Mouse (Mus musculus): ENCODE measurements around the gene Racgap1.
A peak's percentile ranks its signal among the peaks of the same experiment; 100 is the strongest.

The Racgap1 gene

DNA sequence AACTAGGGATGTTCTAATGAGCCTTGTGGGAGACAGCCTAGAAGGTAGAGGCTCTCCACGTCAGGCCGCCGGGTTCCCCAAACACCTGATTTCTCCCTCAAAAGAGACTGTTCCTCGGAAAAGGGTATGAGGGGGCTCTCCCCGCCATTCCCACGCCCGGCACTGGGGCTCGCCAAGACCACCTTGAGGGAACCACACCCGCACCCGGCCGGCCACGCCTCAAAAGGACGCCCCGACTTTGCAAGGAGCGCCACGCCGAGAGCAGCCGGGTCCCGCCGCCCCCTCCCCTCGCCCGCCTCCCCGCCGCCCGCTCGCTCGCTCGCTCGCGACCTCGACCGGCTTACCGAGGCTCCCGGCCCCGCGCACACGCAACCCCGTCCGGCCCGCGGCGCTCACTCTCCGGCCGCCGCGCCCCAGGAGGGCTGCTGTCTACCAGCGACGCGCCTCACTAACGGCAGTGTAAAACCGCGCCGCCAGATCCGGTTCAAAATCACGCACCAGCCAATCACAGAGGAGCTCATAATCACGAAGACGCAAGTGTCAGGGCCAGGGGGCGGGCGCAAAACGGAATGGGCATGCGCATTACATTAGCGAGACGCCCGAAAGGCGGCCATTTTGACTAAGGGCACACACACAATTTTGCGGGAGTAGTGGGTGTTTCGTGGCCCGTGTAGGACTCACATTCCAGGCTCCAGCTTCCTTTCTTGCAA is at the start of gene Racgap1:
Gene Racgap1, minus strand, starts transcription at position 494 of the 710 bp plus-strand sequence.
- peak; percentile 98 for DNase-seq

DNA sequence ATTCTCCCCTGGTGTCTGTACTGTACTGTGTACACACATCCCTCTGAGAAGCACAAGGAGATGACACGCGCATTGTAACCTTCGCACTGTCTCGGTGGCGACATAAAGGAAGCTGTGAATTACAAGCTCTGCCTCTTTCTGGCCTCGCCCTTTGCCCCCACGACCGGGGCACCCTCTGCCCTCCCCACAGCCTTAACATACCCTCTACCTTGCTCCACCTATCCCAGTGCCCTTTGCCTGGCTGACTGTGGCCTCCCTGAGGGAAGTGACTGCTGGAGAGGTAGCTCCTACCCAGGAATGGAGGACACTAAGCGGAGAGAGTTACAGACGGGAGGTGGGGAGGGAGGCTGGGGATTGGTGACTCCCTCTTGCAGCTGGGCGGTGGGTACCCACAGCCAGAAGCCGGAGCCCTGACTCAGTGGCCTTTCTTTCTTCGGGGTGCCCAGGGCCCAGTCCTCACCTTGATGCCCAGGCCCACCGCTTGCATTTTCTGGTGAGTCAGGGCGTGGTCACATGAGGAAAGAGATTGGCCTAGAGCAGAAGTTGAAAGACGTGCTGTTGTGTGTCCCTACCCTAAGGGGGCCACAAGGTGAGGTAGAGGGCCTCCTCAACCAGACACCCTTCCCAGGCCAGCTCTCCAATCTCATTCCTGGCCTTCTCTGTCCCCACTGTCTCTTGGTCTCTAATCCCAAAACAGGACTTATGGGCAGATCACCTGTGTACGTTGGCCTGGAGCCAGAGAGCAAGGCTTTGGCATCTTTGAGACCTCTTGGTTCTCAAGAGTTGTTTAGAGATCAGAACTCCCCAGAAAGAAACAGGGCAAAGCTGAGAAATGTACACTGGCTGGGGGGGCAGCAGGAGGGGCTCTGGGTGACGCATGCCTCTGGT is 49.0 kb upstream of the Racgap1 start:
- DNase-seq, result peak in 1 of 2 experiments; percentile 52

DNA sequence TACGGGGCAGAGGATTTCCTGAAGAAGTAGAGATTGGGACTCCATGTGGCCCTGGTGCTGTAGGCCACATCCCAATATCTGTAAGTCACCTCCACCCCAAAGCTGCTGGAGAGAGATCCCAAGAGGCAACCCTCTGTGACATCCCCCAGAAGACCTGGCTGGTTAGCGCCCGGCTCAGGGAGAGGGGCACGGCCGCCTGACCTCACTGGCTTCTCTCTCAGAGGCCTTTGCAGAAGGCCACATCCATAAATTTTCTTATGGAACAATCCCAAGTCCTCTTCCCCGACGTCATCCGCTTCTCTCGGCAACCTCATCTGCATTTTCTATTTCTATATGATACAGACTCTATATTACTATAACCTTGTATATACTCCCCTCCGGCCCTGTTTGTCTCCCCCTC is 48.3 kb upstream of the Racgap1 start:
- no peak for DNase-seq

DNA sequence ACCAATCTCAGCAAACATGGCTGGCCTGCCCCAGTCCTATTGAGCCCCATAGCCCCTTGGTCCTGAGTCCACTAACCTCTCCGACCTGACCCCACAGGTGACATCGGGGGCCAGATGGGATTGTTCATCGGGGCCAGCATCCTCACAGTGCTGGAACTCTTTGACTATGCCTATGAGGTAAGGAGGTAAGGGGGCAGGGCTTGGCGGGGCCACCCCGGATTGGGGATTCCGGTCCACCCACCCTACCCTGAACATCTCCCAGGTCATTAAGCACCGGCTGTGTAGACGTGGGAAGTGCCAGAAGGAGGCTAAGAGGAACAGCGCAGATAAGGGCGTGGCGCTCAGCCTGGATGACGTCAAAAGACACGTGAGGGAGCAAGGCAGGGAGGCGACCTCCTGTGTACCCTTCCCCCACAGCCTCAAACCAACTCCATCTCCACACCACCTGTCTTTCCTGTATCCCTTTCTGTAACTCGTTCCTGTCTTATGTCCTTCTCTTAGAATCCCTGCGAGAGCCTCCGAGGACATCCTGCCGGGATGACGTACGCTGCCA is 47.2 kb upstream of the Racgap1 start:
- peak in 1 of 2 experiments; percentile 25 for DNase-seq

DNA sequence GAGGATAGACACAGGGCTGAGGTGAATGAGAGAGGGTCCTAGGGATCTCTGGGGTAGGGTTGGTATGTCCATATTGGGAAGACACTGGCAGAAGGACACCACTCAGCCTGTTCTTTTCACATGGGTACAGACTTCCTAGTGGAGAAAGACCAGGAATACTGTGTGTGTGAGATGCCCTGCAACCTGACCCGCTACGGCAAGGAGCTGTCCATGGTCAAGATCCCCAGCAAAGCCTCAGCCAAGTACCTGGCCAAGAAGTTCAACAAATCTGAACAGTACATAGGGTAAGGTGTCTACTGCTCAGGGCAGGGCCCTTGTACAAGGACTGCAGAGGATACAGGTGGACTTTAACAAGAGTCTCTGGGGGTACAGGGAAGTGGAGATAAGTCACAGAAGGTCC is 45.9 kb upstream of the Racgap1 start:
- DNase-seq, result no peak

DNA sequence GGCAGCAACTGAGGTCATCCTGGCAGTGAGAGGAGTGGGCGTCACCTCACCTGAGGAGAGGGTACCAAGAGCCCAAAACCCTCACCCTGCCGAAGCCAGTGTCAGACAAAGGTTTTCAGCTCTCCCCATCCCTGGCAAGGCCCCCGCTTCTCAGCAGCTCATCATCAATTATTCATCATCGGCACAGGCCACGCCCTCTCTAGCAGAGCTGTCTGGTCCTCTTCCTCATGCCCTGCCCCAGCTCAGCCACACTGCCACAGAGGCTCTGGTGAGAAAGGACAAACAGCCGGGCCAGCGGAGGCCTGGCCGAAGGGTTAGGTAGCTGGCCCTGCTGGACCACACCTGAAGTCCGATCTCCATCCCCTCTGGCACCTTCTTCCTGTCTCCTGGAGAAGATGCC is 40.5 kb upstream of the Racgap1 start:
- peak; percentile 65 to 69 for DNase-seq

DNA sequence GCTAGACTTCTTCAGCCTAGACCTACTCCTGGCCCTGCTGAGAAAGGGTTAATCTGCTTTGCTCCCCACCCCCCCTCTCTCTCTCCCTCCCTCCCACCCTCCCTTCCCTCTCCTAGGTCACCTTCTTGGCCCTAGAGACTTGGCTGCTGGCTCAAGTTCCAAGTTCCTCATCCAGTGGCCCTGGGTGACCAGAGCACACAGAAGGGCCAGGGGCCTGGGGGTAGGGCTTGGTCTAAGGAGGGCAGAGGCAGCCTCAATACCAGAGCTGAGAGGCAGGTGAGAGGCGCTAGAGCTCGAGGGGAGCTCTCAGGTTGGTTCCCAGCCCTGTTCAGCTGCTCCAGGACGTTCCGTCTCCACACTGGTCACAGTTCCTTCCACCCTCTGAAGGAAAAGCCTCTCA is 39.5 kb upstream of the Racgap1 start:
- no peak for DNase-seq

DNA sequence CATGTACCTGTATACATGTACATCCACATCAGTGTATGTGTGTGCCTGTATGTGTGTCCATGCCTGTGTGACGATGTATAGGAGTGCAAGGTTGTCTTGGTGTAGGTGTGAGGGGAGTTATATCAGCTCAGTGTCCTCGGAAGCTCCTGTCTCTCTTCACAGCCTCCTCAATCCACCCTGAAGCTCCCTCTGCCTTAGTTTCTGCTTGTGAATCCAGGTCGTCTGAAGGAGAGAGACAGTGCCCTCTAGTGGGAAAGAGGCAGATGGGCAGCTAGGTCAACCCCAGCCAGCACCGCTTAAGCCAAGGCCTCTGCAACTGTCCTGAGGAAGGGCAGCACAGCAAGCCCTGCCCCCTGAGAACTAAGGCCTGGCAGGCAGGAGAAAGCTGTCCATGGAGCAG is 37.3 kb upstream of the Racgap1 start:
- DNase-seq, result peak; percentile 81 to 86

DNA sequence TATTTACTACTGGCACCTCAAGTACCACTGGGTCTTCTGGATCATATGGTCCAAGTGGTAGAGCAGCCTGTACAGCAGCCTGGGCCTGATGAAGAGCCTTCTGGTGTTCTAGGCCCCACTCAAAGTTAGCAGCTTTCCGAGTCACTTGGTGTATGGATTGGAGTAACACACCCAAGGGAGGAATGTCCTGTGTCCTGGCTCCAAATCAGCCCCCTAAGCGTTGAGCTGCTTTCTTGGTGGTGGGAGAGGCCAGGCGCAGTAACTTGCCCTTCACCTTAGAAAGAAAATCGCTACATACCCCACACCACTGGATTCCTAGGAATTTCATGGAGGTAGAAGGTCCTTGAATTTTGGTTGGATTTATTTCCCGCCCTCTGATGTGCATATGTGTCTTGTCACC is 32.7 kb upstream of the Racgap1 start:
- DNase-seq, result no peak

DNA sequence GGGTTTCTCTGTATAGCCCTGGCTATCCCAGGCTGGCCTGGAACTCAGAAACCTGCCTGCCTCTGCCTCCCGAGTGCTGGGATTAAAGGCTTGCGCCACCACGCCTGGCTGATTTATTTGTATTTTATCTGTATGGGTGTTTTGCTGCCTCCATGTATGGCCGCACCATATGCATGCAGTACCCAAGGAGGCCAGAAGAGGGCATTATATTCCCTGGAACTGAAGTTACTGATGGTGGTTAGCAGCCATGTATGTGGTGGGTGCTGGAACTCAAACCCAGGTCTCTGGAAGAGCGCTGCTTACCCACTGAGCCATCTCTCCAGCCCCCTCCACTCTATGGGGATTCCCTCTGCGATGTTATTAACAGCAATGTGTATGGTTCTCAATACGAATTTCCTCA is 31.4 kb upstream of the Racgap1 start:
- DNase-seq, result no peak

DNA sequence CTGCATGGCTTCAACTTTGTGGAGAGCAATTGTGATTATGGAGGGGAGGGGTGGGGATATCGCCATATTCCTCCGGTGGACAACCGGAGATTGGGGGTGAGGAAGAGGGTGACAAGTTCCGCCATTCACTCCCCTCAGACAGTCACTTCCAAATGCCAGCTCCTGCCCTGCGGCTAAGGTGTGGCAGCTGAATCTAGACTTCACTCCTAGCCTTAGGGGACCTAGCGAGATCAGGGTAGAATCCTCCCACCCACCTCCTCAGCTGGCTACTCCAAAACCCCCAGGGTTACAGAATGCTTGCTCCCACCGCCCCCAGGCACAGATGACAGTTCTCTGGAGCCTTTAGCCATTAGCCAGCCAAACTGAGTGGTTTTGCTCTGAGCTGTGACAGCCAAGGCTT is 27.6 kb upstream of the Racgap1 start:
- no peak for DNase-seq

DNA sequence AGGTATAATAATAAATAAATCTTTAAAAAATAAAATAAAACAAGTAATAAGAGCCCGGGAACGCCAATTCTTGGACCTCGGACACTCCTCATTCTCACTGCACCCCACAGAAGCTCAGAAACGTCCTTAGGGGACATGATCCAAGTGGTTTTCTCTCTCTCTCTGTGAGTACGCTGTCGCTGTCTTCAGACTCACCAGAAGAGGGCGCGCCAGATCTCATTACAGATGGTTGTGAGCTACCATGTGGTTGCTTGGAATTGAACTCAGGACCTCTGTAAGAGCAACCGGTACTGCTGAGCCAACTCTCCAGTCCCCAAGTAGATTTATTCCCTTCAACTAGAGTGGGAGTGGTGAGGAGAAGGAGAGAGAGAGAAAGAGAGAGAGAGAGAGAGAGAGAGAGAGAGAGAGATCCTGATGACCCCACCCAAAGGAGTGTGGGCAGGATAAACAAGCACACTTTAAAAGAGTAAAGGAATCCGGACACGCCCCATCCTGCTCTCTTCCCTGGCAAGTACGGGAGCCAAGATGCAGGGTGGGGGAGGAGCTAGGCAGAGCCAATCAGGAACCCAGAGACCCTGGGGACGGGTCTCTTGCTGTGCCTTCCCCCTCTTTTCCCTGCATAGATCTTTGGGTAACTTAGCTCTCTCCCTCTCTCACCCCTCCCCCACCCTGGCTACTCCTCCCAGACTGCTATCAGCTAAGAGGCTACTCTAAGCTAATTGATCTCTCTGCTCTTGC is 26.8 kb upstream of the Racgap1 start:
- DNase-seq, result peak; percentile 68 to 73

DNA sequence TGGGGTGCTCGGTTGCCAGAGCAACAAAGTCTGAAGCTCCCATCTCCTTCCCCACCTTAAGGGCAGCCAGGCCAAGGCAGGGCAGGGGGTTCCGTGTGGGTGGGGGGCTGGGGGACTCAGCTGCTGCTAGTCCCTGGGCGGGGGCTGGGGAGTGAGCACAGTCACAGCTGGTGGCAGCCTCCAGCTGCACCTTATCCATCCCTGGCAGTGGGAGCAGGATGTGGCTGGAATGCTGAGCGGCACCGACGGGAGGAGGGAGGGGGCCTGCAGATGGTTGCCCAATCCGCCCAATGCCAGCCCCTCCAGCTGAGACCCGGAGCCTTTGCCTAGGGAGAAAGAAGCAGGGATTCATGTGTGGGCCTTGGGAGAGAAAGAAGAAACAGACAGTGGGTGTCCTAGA is 25.6 kb upstream of the Racgap1 start:
- peak; percentile 81 to 89 for DNase-seq

DNA sequence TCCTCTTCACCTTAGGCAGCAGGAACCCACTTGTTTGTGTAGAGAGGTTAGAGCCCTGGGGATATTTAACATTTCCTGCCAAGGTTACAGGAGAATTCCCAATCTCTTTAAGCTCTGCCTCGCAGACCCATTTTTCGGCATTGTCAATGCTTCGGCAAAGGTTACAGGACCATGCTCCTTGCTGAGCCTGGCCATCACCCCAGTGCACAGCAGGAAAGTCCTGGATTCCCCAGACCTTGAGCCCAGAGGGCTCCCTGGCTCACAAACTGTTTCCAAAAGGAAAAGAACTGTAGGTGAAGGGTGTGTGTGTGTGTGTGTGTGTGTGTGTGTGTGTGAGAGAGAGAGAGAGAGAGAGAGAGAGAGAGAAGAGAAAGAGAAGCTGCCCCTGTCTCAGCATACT is 23.4 kb upstream of the Racgap1 start:
- DNase-seq, result peak in 1 of 2 experiments; percentile 44

DNA sequence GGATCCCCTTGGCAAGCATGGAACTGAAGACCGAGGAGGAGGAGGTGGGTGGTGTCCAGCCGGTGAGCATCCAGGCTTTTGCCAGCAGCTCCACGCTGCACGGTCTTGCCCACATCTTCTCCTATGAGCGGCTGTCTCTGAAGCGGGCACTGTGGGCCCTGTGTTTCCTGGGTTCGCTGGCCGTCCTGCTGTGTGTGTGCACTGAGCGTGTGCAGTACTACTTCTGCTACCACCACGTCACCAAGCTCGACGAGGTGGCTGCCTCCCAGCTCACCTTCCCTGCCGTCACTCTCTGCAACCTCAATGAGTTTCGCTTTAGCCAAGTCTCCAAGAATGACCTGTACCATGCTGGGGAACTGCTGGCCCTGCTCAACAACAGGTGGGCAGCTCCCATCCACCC is 20.3 kb upstream of the Racgap1 start:
- DNase-seq, result peak in 1 of 2 experiments; percentile 37

DNA sequence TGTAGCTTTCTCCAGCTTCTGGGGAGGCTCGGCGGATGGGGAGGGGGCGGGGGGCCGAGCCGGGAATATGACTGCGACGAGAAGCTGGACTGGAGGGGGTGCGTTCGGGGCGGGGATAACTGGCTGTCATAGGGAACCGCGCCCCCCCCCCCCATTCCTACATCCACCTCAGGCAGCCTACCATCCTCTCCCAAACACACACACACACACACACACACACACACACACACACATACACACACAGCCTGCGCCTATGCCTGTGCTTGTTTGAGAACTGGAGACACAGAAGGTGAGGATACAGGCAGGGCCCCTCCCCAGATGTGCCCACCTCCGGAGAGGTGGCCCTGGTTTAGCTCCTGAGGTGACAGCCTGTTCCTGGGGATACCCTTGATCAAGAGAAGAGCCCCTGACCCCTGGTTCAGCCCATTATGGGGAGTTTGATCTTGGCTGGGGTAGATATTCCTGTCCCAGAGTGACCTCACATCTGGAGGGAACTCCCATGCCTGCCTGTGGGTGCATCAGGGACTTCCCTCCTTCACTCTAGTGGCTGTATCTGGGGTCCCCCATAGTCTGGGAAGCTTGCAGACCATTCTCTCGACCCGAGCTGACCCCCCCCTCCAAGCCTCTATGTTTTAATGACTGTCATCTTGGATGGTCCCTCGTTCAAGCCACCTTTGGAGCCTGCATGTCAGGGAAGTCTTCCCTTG is 19.7 kb upstream of the Racgap1 start:
- DNase-seq, result peak; percentile 70 to 72

DNA sequence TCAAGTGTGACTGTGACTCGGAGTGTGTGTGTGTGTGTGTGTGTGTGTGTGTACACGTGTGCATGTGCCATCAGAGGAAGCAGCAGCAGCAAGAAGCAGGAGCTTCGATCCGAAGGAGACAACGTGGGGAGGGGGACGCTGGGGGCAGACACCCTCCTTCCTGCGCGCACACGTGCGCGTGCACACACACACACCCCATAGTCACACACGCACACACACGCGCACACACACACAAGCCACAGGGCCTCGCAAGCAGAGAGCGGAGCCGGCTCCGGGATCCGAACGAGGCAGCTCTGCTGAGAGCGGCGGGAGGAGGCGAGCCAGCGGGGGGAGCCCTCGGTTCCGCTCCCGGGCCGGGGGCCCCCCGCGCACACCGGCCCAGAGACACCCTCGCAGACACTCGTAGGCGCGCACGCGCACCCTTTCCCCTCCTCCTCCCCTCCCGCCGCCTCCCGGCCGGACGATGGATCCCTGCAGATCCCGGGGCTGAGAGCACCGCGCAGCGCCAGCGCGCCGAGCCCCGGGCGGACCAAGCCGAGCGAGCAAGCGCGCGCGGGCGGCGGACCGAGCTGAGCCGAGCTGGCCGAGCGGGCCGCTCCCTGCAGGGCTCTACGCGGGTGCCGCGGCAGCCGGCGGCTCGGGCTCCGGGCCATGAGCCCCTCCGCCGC is 18.8 kb upstream of the Racgap1 start, which contains the start of gene Asic1:
Gene Asic1, plus strand, starts transcription at position 215 of the 668 bp plus-strand sequence.
- peak; percentile 80 to 81 for DNase-seq

DNA sequence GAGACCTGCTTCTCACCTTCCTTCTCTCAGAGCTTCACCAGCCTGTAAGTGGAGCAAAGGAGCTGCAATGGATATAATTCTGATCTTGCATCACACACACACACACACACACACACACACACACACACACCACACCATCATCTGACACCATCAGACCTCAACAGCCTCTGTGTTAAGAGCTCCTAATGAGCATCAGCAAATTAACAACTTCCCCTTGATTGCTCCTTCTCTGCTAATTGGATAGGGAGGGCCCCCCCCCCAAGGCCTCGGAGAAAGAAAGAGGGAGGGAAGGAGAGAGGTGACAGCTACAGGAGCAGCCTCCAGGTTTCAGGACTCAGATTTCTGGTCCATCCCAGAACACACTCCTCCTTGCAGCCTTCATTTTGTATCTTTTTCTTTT is 17.9 kb upstream of the Racgap1 start:
- DNase-seq, result peak in 1 of 2 experiments; percentile 43

DNA sequence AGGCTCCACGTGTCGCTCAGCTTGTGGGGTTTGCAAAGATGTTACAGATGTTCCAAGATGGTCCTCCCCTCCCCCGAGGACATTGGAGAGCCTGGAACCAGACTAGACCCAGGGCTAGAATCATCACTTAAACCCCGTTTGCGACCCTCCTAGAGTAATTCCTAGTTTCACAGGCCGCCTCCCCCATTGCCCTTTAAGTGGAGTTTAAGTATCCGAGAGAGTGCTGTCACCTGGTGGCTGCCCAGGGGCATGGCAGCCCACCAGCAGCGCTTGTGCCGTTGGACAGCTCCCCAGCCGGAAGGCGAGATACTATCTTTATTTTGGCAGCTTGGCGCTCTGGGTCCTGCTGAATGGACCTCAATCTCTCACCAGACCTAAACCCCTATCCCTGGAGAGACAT is 17.4 kb upstream of the Racgap1 start:
- DNase-seq, result peak; percentile 92 to 93

DNA sequence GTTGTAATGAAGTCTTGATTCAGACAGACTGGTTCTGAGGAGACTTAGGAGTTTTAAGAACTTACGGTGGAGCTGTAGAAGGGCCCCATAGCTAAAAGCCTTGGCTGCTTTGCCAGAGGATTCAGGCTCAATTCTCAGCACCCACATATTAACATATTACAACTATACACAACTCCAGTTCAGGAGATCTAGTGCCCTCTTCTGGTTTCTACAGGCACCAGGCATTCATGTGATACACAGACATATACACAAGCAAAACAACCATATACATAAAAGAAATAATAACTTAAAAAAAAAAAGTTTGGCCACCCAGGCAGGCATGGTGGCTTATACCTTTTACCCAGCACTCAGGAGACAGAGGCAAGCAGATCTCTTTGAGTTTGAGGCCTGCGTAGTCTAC is 16.1 kb upstream of the Racgap1 start:
- DNase-seq, result no peak

DNA sequence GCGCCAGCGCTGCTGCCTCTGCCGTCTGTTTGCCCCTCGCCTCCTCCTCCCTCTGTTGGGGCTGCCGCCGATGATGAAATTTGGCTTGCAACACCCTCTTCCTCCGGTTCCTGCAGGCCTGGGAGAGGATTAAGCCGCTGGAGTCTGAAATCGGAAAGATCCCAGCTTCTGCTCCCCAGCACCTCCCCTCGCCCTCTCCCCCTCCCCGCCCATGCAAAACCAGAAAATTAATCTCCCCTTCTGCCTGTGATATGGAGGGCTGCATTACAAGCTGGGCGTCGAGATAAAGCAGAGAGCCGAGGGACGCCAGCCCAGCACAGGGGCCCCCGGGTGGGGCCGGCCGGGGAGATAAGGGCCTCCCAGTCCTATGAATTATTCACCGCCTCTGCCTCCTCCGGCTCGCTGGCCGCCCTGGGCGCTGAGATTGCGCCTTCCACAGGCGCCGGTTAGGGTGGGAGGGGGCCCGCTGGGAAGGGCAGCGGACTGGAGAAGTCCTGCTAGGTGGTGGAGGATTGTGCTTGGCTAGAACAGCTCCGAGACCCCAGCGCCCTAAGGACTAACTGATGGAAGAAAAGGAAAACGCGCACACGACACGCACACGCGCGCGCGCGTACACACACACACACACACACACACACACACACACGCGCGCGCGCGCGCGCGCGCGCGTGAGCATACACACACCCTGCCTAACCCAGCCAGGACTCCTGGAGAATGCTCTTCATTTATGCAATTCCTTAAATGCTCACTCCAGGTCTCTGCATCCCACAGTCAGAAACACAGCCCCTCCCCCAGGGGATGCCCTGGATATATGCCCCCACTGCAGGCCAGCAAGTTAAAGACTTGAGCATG is 13.4 kb upstream of the Racgap1 start:
- DNase-seq, result peak; percentile 83 to 87
